Mouse (Mus musculus) ES-E14 (cell line): Measurements from ENCODE around the gene Map3k5.

Source experiments
- CHD2 ChIP-seq: IDR thresholded peaks from 2 replicates; pipeline ENCODE4 v1.6.1; 2014; ENCODE audit warnings: mild to moderate bottlenecking, low read depth, low read length, inconsistent platforms
- HCFC1 ChIP-seq: IDR thresholded peaks from 2 replicates; pipeline ENCODE4 v1.6.1; 2012; ENCODE audit warnings: low read length, inconsistent platforms, borderline replicate concordance; ENCODE audit not compliant: insufficient read depth
- MAFK ChIP-seq: IDR thresholded peaks from 2 replicates; pipeline ENCODE4 v1.6.1; 2014; ENCODE audit warnings: mild to moderate bottlenecking, low read depth, low read length, inconsistent platforms; ENCODE audit not compliant: insufficient read depth
- ZNF384 ChIP-seq: IDR thresholded peaks from 2 replicates; pipeline ENCODE4 v1.6.1; 2012; ENCODE audit warnings: low read depth, low read length, inconsistent platforms

DNA sequence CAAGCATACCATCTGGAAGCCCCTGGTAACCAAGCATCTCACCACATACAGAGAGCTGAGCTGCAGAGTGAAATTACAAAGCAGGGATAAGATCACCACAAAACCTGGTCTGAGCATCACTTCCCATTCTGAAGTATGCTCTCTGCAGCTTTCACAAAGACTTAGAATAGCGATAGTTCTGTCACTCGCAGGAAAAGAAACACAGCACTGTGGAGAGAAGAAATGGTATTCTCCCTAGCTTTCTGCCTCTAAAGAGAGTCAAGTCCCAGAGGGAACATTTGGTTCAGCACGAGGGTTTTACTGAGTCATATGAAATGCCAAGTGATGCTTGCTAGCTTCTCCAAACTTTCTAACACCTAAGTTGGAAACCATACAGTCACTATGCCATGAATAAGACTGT lies 44.4 kb upstream of the Map3k5 start:
- TF ChIP-seq CHD2 (no peak), ZNF384 (no peak), MAFK (no peak), HCFC1 (no peak)
